Mouse (Mus musculus) bone marrow macrophage, adult 2 months (primary cell): Measurements from ENCODE around the gene Sec24b.

Experiments
- CTCF ChIP-seq: IDR thresholded peaks from 2 replicates; pipeline ENCODE4 v1.5.1; 2012; ENCODE audit warnings: low read depth, mild to moderate bottlenecking, low read length, moderate library complexity
- POLR2A ChIP-seq: IDR thresholded peaks from 2 replicates; pipeline ENCODE4 v1.6.1; 2012; ENCODE audit warnings: mild to moderate bottlenecking, low read depth, low read length, borderline replicate concordance

DNA sequence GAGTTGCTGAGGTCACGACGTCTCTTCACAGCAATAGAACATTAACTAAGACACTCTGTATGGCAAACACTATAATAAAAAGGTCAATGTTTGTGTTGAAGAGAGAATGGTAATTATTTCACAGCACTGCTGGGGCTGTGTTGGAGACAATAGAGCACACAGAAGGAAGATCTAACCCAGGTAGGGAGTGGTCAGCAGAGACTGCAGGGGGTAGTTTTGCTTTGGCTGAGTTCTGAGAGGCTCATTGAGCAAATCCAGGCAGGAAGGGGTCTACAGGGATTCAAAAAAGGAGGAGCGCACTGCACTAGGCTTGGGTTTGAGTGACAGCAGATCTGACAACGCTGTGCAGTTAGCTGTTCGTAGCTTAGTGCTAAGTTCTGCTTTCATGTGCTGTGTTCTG is 85.0 kb downstream of the Sec24b start:
- TF ChIP-seq CTCF (no peak), POLR2A (no peak)
